Mouse (Mus musculus) cerebellum, adult 2 months (tissue): ENCODE measurements around the gene Clec4e.

Experiments used
- CTCF ChIP-seq: fragments of 200-500 bp; IDR thresholded peaks from 2 replicates; pipeline ENCODE4 v1.5.1; 2011; ENCODE audit warnings: low read depth, mild to moderate bottlenecking, control low read depth, low read length, moderate library complexity, borderline replicate concordance; ENCODE audit not compliant: insufficient read depth
- POLR2A ChIP-seq: fragments of 200-500 bp; IDR thresholded peaks from 2 replicates; pipeline ENCODE4 v1.6.1; 2011; ENCODE audit warnings: low read length, control low read depth, borderline replicate concordance; ENCODE audit not compliant: insufficient read depth

DNA sequence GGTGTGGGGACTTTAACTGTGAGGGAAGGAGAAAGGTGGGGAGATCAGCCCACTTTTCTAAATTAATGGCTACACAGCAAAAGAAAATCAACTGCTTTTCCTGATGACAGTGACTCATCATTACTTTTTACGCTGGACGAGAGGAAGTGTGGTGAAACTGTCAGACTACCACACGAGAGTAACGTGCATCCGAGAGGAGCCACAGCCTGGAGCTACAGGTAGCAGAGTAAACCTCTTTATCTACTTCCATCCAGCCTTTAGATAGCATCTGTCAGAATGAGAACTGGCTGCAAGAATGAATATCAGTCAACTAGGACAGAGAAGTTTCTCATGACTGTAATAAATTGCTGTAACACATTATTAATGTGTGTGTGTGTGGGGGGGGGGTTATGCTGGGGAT is 22.7 kb downstream of the Clec4e start:
- TF ChIP-seq POLR2A (no peak), CTCF (no peak)
